ENCODE assay signal across 8 mouse cellular contexts in genomic region chr4:109676218-109677215, GRCm38 (mm10). TPM values are rescaled to one million over a fixed set of nuclear protein-coding genes. Genes with fewer than 3 reads are reported as not detected.
DNase-seq lines count a peak whose midpoint lies in the region; ATAC-seq and TF ChIP-seq lines count a peak whose summit lies in the region.

TSS of gene Faf1 (plus strand) at chr4:109676588.

- no peak for TF ChIP-seq CTCF in cortical plate, adult 2 months (IDR thresholded peaks at IDR 0.05; ENCODE audit: extremely low read depth, insufficient read depth, low read length)

- peak within 1 kb of the TSS; percentile 98 for H3K27ac ChIP-seq in cortical plate, adult 2 months (ENCODE audit: insufficient read depth, low read length)

- peak; percentile 30; the same call in 1 of the 2 replicates for TF ChIP-seq POLR2A in cortical plate, adult 2 months (IDR thresholded peaks at IDR 0.05; ENCODE audit: extremely low read depth, insufficient read depth, low read length)

- peak; percentile 92 for ATAC-seq in activated CD4-positive, CD25-positive, alpha-beta regulatory T cell, adult 4 months
- peak; percentile 95 for ATAC-seq in megakaryocyte progenitor cell, adult 5-6 weeks (replicated peaks; ENCODE audit: poor library complexity)

- H3K4me1 ChIP-seq in cortical plate, adult 2 months (ENCODE audit: control insufficient read depth, insufficient read depth, low read length): 0 out of 2 replicates have a peak, but pooled peaks cover 1% of the 10 kb centered on the region

- peak; percentile 95 to 97 for DNase-seq in gastrocnemius, adult 8-10 months (ENCODE audit: low spot score in 2 of 2)
- DNase-seq in induced T-regulatory cell, adult 2 months (ENCODE audit: low read depth): peak; percentile 97
- peak; percentile 92 to 96 for DNase-seq in left cerebral cortex, adult 9 months (ENCODE audit: low spot score in 2 of 2)
- peak; percentile 94 for DNase-seq in right cerebral cortex, postnatal 14 days
- peak; percentile 96 to 98 for DNase-seq in urinary bladder, postnatal 36 days (ENCODE audit: low spot score in 2 of 2)

- peak within 1 kb of the TSS; percentile 100 for H3K4me3 ChIP-seq in cortical plate, adult 2 months (ENCODE audit: insufficient read depth, low read length)

RNA-seq across cellular contexts. Expression of gene Faf1, which starts in this region (rescaled TPM):
- polyA plus RNA-seq in activated CD4-positive, CD25-positive, alpha-beta regulatory T cell, adult 4 months (2017; shearing (Covaris generic)): 1 to 10 TPM; 3.7 to 5.0 TPM
- 17.9 and 20.4 TPM in 2 replicates for polyA plus RNA-seq in cortical plate, adult 2 months (2012; rRNA removed)
- total RNA-seq in gastrocnemius, adult 8-10 months (2022): 10 to 100 TPM; 42.9 to 51.1 (median 47.2) TPM
- 42.8 and 47.9 TPM in 2 replicates for total RNA-seq in megakaryocyte progenitor cell, adult 5-6 weeks (2015)
- total RNA-seq in megakaryocyte progenitor cell, adult 5-6 weeks (2017): 41.4 and 54.7 TPM in 2 replicates

Comparison
In these comparisons a context has a peak if more than half of its experiments do, and no peak if none do; other contexts are left out.
1. Peak in every context shown above with its lines: DNase-seq, ATAC-seq, H3K4me3 ChIP-seq and H3K27ac ChIP-seq.